Mouse (Mus musculus): ENCODE data around the gene Sfxn1.

- TF ChIP-seq EP300 (optimal IDR thresholded peaks at IDR 0.05), result no peak
- TF ChIP-seq CTCF (IDR thresholded peaks at IDR 0.05; ENCODE audit: low read depth), result no peak
Measured at GRCm38 (mm10) chr13:54094963-54095362, 23.3 kb downstream of the Sfxn1 start.

Data from stomach, postnatal 0 days (tissue).